Mouse (Mus musculus): ENCODE results near the gene Gm1979. TPM values are rescaled to one million over a fixed set of nuclear protein-coding genes. Genes with fewer than 3 reads are reported as not detected.
"Not testable (repeated sequence)": the region's sequence is repeated elsewhere in the genome, so short reads cannot be mapped to it uniquely, and the experiment has no call there.

Gene Gm1979
- not detected for total RNA-seq (2021)
- long read RNA-seq, experiment 1, result 0 reads
- long read RNA-seq, experiment 2, result 0 reads

GRCm38 (mm10) chr5:26004698-26005097 lies at the start of gene Gm1979:
Gm1979 (minus strand) TSS chr5:26004798.
- DNase-seq (ENCODE audit: low spot score in 2 of 2), result not testable (repeated sequence)

GRCm38 (mm10) chr5:26039458-26039857 lies 34.9 kb upstream of the Gm1979 start, which contains the start of gene Speer4a:
Speer4a (minus strand) TSS chr5:26039558.
- not testable (repeated sequence) for DNase-seq (ENCODE audit: low spot score in 2 of 2)

- not testable (repeated sequence) for DNase-seq (ENCODE audit: low spot score in 2 of 2)
These were observed 18.2 kb upstream of the Gm1979 start, which contains the start of gene Gm5862 for GRCm38 (mm10) chr5:26022816-26023215. Gm5862 (minus strand) TSS chr5:26022916.

- DNase-seq (ENCODE audit: low spot score in 2 of 2), result not testable (repeated sequence)
These were observed 3.1 kb upstream of the Gm1979 start for GRCm38 (mm10) chr5:26007697-26008096.

GRCm38 (mm10) chr5:26006937-26007695 lies 2.5 kb upstream of the Gm1979 start:
- peak; percentile 7 for DNase-seq (ENCODE audit: low spot score in 2 of 2)

- DNase-seq (ENCODE audit: low spot score in 2 of 2), result not testable (repeated sequence)
These were observed 16.0 kb downstream of the Gm1979 start, which contains the start of gene Gm21698 for GRCm38 (mm10) chr5:25988550-25988949. Gm21698 (minus strand) TSS chr5:25988650.

GRCm38 (mm10) chr5:25972563-25972962 lies 32.0 kb downstream of the Gm1979 start, which contains the start of gene Gm21680:
Gm21680 (minus strand) TSS chr5:25972663.
- not testable (repeated sequence) for DNase-seq (ENCODE audit: low spot score in 2 of 2)

GRCm38 (mm10) chr5:25957050-25957449 lies 47.5 kb downstream of the Gm1979 start:
- not testable (repeated sequence) for DNase-seq (ENCODE audit: low spot score in 2 of 2)

- DNase-seq (ENCODE audit: low spot score in 2 of 2), result not testable (repeated sequence)
These were observed 48.0 kb downstream of the Gm1979 start for GRCm38 (mm10) chr5:25956611-25957010.

- not testable (repeated sequence) for DNase-seq (ENCODE audit: low spot score in 2 of 2)
These were observed 50.3 kb downstream of the Gm1979 start, which contains the start of gene Gm21671 for GRCm38 (mm10) chr5:25954317-25954716. Gm21671 (minus strand) TSS chr5:25954417.

Other genes with a start within 250 kb of the Gm1979 start
- 100 to 1,000 TPM; 115 to 117 TPM for gene Actr3b, start 244.8 kb downstream of the Gm1979 start, total RNA-seq (2021)
- not detected for gene Gm21663, start 62.4 kb downstream of the Gm1979 start, total RNA-seq (2021)
- gene Gm21671, start 50.4 kb downstream of the Gm1979 start, total RNA-seq (2021), result not detected
- not detected for gene Gm21680, start 32.1 kb downstream of the Gm1979 start, total RNA-seq (2021)
- not detected for gene Gm21698, start 16.1 kb downstream of the Gm1979 start, total RNA-seq (2021)
- gene Gm5862, start 18.1 kb upstream of the Gm1979 start, total RNA-seq (2021), result not detected
- gene Speer4a, start 34.8 kb upstream of the Gm1979 start, total RNA-seq (2021), result not detected
- gene Gm7347, start 53.8 kb upstream of the Gm1979 start, total RNA-seq (2021), result not detected
- not detected for gene Gm10471, start 84.5 kb upstream of the Gm1979 start, total RNA-seq (2021)
- gene 5031410I06Rik, start 100.6 kb upstream of the Gm1979 start, total RNA-seq (2021), result not detected
- not detected for gene Gm10220, start 116.6 kb upstream of the Gm1979 start, total RNA-seq (2021)